Comparison of ENCODE assay signal across 1 mouse cellular context in genomic region chr12:75845070-75845469, GRCm38 (mm10).
TF ChIP-seq lines count a peak whose summit lies in the region.

No protein-coding gene starts in this region.

TF ChIP-seq in MEL, 35 proteins besides CTCF, POLR2A, EP300 and RAD21 (continued from another document):
- no peak for TF ChIP-seq POLR2AphosphoS2 (IDR thresholded peaks at IDR 0.05; ENCODE audit: low read length)
- 0 out of 2 replicates have a peak, but pooled peaks have one; percentile 40 for TF ChIP-seq MYB (IDR thresholded peaks at IDR 0.05; ENCODE audit: low read depth, low read length)
- no peak for TF ChIP-seq SIN3A (IDR thresholded peaks at IDR 0.05; ENCODE audit: low read length)
- TF ChIP-seq RCOR1 (IDR thresholded peaks at IDR 0.05; ENCODE audit: low read depth, low read length): no peak
- TF ChIP-seq SMC3 (IDR thresholded peaks at IDR 0.05; ENCODE audit: low read depth, low read length): no peak
- TF ChIP-seq POLR2AphosphoS5 (IDR thresholded peaks at IDR 0.05; ENCODE audit: borderline replicate concordance, low read depth, low read length): no peak
- no peak for TF ChIP-seq NRF1 (IDR thresholded peaks at IDR 0.05; ENCODE audit: insufficient read depth, low read depth, low read length, poor library complexity, severe bottlenecking)
- TF ChIP-seq MAX (IDR thresholded peaks at IDR 0.05; ENCODE audit: low read length): no peak
- no peak for TF ChIP-seq GABPA (IDR thresholded peaks at IDR 0.05; ENCODE audit: low read depth, low read length)
- no peak for TF ChIP-seq JUND (IDR thresholded peaks at IDR 0.05; ENCODE audit: low read depth, low read length)
- no peak for TF ChIP-seq BHLHE40 (IDR thresholded peaks at IDR 0.05; ENCODE audit: borderline replicate concordance, low read depth, low read length)
- TF ChIP-seq NELFE (IDR thresholded peaks at IDR 0.05; ENCODE audit: low read depth, low read length): no peak
- no peak for TF ChIP-seq KAT2A (conservative IDR thresholded peaks at IDR 0.05; ENCODE audit: low read depth, low read length)
- no peak for TF ChIP-seq ELF1 (IDR thresholded peaks at IDR 0.05; ENCODE audit: low read depth, low read length)
- no peak for TF ChIP-seq CHD1 (IDR thresholded peaks at IDR 0.05; ENCODE audit: low read depth, low read length)
- no peak for TF ChIP-seq MAFK (IDR thresholded peaks at IDR 0.05; ENCODE audit: borderline replicate concordance, low read depth, low read length)
- TF ChIP-seq ZC3H11A (IDR thresholded peaks at IDR 0.05; ENCODE audit: low read depth, low read length): no peak
- TF ChIP-seq CHD2 (IDR thresholded peaks at IDR 0.05; ENCODE audit: low read length): no peak
- no peak for TF ChIP-seq USF1 (IDR thresholded peaks at IDR 0.05; ENCODE audit: low read depth, low read length)
- TF ChIP-seq UBTF (IDR thresholded peaks at IDR 0.05; ENCODE audit: borderline replicate concordance, insufficient read depth, low read depth, low read length): no peak
- no peak for TF ChIP-seq ZMIZ1 (IDR thresholded peaks at IDR 0.05; ENCODE audit: low read depth, low read length)
- peak; percentile 67; the same call in 1 of the 2 replicates for TF ChIP-seq TCF12 (IDR thresholded peaks at IDR 0.05; ENCODE audit: low read depth, low read length)
